Mouse (Mus musculus): Measurements from ENCODE around the gene Gm10134.
A peak's percentile ranks its signal among the peaks of the same experiment; 100 is the strongest.
"Not testable (repeated sequence)": the region's sequence is repeated elsewhere in the genome, so short reads cannot be mapped to it uniquely, and the experiment has no call there.

Gm10134 gene

GRCm38 (mm10) chr2:28505795-28506194 is at the start of gene Gm10134:
Gm10134 (plus strand) TSS chr2:28506095.
- no peak for DNase-seq (ENCODE audit: low read depth, low spot score)

- no peak for DNase-seq (ENCODE audit: low read depth, low spot score)
Measured at GRCm38 (mm10) chr2:28456616-28457015, 49.3 kb upstream of the Gm10134 start.

DNA sequence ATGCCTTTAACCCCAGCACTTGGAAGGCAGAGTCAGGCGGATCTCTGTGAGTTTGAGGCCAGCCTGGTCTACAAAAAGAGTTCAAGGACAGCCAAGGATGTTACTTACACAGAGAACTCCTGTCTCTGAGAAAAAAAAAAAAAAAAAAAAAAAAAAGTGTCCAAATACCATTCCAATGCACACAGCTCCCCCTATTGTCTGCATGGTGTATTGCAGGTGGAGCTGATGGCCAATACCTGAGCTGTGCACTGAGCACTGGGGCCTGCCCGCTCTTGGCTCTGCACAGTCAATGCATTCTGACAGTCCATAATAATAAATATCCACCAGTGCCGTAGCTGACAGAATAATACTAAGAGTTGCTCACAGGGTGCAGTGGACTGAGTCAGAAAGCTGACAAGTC is 42.0 kb upstream of the Gm10134 start:
- peak; percentile 72 for DNase-seq (ENCODE audit: low read depth, low spot score)

DNA sequence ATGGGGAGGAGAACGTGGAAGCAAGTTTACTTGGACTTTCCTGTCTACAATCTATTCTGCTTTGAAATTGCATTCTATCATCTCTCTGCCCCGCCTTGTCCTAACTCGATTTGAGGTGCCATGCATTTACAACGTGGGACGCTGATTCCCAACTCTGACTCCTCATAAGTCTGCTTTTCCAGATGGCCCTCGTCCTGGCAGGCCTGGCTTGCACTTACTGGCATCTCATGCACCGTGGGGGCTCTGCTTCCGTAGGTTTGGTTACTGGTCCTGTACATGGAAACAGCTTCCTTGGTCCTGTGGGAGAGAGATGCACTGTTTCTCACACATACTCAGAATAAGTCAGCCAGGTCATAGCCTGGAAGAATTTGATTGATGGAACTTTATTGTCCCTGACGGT is 41.0 kb upstream of the Gm10134 start:
- DNase-seq (ENCODE audit: low read depth, low spot score) = no peak

DNA sequence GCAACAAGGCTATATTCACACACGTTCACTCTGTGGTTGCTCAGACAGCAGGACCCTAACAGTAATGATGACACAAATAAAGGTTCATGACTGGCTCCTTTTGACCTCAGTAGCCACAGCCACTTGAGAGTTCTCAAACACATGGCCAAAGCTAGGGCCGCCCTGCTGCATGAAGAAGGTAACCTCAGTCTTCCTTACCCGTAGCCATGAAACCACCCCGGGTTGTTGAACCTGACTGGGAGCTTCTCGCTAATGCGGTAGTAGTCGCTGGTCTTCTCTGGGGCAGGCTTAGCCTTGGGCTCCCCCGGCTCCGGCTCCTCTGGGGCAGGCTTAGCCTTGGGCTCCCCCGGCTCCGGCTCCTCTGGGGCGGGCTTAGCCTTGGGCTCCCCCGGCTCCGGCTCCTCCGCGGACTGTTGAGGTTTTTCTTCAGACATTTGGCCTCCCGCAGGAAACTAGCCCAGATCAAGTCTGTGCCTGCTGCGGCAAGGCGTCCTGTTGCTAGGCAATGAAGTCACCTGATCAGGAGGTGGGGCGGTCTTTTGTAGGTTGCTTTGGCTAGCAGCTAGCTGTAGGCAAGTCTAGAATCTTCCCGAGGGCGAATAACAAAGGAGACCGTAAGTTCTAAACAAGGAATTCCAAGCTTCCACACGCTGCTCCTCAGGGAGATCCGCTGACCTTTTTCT is 39.9 kb upstream of the Gm10134 start, which contains the start of gene 1700007K13Rik:
Gene 1700007K13Rik, minus strand, starts transcription at position 497 of the 683 bp plus-strand sequence.
- DNase-seq (ENCODE audit: low read depth, low spot score) = peak; percentile 75

DNA sequence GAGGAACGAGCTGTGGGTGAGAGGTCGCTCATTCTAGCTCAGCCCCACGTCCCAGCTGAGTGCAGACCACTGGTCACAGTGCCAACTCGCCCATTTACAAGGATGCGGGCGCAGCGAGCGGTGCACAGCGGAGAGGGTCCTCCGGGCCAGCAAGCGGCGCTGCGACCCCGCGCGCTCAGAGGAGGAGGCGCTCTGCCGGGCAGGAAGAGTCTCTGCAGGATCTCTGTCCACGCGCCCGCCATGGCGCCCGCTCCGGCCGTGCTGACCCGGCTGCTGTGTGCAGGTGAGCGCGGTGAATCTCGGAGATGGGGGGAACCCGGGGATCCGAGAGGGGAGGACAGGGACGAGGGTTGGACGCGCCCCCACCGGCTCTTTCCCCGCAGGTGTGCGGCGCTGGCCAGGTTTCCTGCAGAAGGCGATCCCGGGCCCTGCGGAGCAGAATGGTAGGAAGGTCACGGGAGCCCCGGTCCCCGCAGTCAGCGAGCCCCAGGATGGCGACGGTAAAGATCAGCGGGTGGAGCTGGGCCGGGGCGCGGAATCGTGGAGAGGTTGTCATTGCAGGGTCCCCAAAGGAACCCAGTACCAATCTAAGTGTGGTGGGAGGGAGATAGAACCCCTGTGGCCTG is 37.9 kb upstream of the Gm10134 start, which contains the start of gene Mrps2:
Gene Mrps2, plus strand, starts transcription at position 207 of the 626 bp plus-strand sequence.
- peak; percentile 92 for DNase-seq (ENCODE audit: low read depth, low spot score)

DNA sequence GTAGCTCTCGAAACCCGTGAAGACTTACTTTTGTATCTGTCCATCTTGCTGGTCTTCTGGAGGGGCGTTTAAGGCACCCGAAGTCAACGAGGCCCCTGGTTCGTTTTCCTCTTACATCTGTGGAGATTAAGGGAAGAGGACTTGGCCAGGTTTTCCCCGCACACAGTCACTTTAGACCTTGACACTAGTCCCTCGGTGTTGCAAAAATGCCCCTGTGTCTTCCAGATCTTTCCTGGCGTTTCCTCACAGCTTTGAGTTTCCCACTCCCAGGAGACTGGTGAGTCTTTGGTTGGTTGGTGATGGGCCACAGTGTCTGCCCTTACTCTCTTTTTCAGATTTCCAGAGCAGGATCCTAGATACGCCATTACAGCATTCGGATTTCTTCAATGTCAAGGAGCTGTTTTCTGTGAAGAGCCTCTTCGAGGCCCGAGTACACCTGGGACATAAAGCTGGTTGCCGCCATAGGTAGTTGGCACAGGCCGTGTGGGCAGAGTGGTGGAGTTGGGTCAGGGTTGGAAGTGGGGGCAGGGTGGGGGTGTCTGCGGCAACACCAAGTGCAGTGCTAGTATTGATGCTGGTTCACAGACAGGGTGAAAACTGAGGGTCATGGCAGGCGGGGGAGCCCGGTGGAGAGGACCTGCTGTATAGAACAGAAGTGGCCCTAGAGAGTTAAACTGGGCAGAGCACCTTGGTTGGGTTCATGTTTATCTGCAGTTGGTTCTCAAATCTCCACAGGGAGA is 37.2 kb upstream of the Gm10134 start:
- no peak for DNase-seq (ENCODE audit: low read depth, low spot score)

GRCm38 (mm10) chr2:28469461-28469860 is 36.4 kb upstream of the Gm10134 start:
- DNase-seq (ENCODE audit: low read depth, low spot score) = no peak

GRCm38 (mm10) chr2:28470591-28470990 is 35.3 kb upstream of the Gm10134 start:
- DNase-seq (ENCODE audit: low read depth, low spot score) = no peak

GRCm38 (mm10) chr2:28472011-28472410 is 33.9 kb upstream of the Gm10134 start:
- not testable (repeated sequence) for DNase-seq (ENCODE audit: low read depth, low spot score)

- DNase-seq (ENCODE audit: low read depth, low spot score) = not testable (repeated sequence)
Measured at GRCm38 (mm10) chr2:28477993-28478392, 27.9 kb upstream of the Gm10134 start.

DNA sequence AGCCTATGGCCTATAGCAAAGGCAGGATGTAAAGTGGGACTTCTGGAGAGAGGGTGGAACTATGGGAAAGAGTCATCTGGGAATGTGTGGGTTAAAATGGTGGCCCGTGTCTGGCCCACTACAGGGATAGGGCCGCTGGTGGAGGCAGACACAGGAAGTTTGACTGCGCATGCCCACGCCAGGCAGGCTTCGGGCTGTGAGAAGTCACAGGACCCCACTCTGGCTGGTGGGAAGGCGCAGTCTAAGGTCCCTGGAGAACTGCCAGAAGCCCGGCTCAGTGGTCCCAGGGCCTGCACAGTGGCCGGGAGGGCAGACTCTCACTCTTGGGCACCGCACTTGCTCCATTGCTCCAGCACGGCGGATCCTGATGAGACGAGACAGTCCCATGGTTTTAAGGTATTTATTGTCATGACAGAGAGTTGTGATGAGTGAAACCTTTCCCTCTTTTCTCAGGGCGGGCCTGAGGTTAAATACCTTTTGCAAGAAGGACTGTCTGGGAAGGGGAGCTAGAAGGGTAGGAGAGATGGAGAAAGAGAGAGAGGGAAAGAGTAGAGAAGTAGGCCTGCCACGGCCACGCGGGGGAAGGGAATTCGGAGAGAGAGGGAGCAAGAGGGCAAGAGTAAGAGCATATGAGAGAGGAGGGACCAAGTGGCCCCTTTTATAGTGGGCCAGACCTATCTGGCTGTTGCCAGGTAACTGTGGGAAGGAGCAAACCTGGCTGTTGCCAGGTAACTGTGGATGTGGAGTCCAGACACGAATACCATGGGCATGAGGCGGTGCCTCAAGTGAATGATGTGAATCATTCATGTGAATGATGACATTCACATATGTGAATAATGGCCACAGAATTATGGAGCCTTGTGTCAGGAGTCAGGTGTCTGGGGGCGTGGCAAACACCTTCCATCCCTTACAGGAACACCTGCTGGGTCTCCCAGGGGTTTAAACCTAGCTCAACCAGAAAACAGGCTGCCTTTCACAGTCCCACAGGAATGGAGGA is 26.4 kb upstream of the Gm10134 start:
- DNase-seq (ENCODE audit: low read depth, low spot score) = no peak

GRCm38 (mm10) chr2:28483861-28484260 is 22.0 kb upstream of the Gm10134 start:
- DNase-seq (ENCODE audit: low read depth, low spot score) = no peak

DNA sequence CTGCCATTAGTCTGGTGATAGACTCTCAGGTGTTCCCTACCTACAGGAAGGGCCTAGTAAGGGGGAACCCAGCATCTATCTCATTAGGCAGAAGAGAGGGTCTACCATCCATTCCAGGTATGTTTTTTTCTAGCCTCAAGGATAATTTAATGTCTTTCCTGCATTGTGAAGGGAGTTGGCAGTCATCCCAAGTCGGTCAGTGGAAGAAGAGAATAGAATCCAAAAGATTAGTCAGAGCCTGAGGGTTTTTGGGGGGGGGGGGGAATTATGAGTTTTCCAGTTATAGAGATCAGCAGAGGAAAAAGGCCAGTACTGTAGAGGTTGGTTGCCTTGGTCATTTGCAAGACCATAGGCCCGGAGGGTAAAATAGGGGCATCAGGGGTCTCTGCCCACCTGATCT is 11.4 kb upstream of the Gm10134 start:
- DNase-seq (ENCODE audit: low read depth, low spot score) = no peak

DNA sequence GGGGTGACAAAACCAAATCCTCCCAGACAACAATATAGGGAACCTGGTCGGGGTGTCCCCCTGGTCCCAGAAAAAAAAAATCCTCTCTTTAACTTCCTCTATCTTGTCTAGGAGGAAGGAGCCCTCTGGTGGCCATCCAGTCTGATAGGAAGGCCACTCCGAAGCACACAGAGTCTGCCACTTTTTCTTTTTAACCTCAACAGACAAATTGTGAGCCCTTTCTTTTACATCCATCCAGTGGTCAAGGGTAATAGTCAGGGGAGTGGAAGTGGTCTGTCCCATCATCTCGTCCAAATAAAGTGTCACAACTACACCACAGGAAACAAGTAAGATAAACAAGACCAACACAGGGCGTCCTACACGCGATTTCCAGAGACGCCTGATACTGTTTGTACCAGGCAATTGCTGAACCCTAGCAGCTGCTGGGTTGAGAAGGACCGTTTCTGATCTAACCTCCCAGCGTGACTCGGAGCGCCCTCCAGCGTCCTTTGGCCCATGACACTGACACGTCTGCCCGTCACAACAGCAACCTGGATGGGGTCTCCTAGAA is 10.6 kb upstream of the Gm10134 start:
- DNase-seq (ENCODE audit: low read depth, low spot score) = no peak

- DNase-seq (ENCODE audit: low read depth, low spot score) = no peak
Measured at GRCm38 (mm10) chr2:28495801-28496595, 9.9 kb upstream of the Gm10134 start.

DNA sequence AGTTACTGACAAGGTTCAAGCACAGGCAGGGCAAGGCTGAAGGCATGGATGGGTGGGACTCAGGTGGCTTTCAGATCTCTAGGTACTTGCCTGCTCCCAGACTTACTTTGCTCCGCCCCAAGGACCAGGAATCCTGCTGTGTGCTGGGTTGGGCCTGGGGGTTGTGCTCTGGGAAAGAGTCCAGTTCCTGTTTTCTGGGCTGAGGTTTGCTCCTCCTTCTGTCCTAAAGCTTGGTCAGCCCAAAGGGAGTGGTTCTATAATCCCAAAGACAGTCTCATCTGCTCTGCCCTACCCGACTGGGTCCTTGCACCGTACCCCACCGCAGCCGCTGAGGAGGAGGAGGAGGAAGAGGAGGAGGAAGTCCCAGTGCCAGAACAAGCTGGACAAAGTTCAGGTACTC is 9.2 kb upstream of the Gm10134 start, which contains the start of gene Gbgt1:
Gene Gbgt1, plus strand, starts transcription at position 221 of the 400 bp plus-strand sequence.
- DNase-seq (ENCODE audit: low read depth, low spot score) = no peak

- DNase-seq (ENCODE audit: low read depth, low spot score) = no peak
Measured at GRCm38 (mm10) chr2:28497561-28497960, 8.3 kb upstream of the Gm10134 start.

GRCm38 (mm10) chr2:28498431-28498830 is 7.5 kb upstream of the Gm10134 start:
- no peak for DNase-seq (ENCODE audit: low read depth, low spot score)

DNA sequence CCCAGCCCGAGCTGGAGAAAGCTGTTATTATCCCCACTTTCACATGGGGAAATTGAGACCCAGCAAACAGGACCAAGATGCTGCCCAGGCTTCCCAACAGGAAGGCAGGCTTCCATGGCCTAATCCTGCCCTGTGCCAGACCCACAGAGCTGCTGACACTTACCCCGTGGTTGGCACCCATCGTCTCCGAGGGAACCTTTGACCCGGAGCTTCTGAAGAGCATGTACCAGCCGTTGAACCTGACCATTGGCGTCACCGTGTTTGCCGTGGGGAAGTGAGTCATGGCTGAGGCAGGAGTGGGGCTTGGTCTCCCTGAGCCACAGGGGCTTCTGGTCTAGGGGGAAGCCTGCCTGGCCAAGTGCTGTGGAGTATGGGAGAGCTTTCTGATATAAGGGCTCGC is 2.9 kb upstream of the Gm10134 start:
- no peak for DNase-seq (ENCODE audit: low read depth, low spot score)

All from mesoderm, embryonic 11.5 days (tissue).